Mouse (Mus musculus) splenic B cell, adult 2 months (primary cell): ENCODE data around the gene Skp1a.

Experiments
- DNase-seq: peaks from one replicate; pipeline ENCODE4 v3.0.0-alpha.2; 2011; ENCODE audit warnings: low read depth, low spot score
- H3K27me3 ChIP-seq: 2 replicates; pipeline ENCODE4 v1.6.1; 2012; ENCODE audit warnings: mild to moderate bottlenecking, low read length, moderate library complexity, mixed read lengths; ENCODE audit not compliant: control insufficient read depth, poor library complexity, insufficient read depth, severe bottlenecking
- H3K36me3 ChIP-seq: 2 replicates; pipeline ENCODE4 v1.6.1; 2012; ENCODE audit warnings: mild to moderate bottlenecking, low read length, moderate library complexity, mixed read lengths; ENCODE audit not compliant: control insufficient read depth, poor library complexity, insufficient read depth, severe bottlenecking

Gene Skp1a

GRCm38 (mm10) chr11:52279611-52280145 is 47.9 kb downstream of the Skp1a start:
- no peak for DNase-seq
- Histone ChIP-seq H3K36me3 (no peaks in the 10 kb centered on the region), H3K27me3 (no peaks in the 10 kb centered on the region)

- no peaks in the 10 kb centered on the region for H3K36me3 ChIP-seq
- no peak for DNase-seq
- H3K27me3 ChIP-seq: no peaks in the 10 kb centered on the region
Measured at GRCm38 (mm10) chr11:52280566-52281455, 49.0 kb downstream of the Skp1a start.

GRCm38 (mm10) chr11:52281568-52282328 is 50.0 kb downstream of the Skp1a start:
- Histone ChIP-seq H3K27me3 (no peaks in the 10 kb centered on the region), H3K36me3 (no peaks in the 10 kb centered on the region)
- DNase-seq: no peak

- H3K36me3 ChIP-seq: no peaks in the 10 kb centered on the region
- H3K27me3 ChIP-seq: no peaks in the 10 kb centered on the region
- DNase-seq: no peak
Measured at GRCm38 (mm10) chr11:52282420-52282773, 50.6 kb downstream of the Skp1a start.

GRCm38 (mm10) chr11:52282774-52283595 is 51.2 kb downstream of the Skp1a start, which contains the start of gene Tcf7:
Tcf7 (minus strand) TSS chr11:52283014.
- DNase-seq: peak; percentile 54
- H3K36me3 ChIP-seq: no peaks in the 10 kb centered on the region
- H3K27me3 ChIP-seq: no peaks in the 10 kb centered on the region

GRCm38 (mm10) chr11:52283596-52284571 is 52.1 kb downstream of the Skp1a start:
- DNase-seq: no peak

GRCm38 (mm10) chr11:52286301-52286957 is 54.6 kb downstream of the Skp1a start:
- DNase-seq: no peak
- H3K36me3 ChIP-seq: no peaks in the 10 kb centered on the region
- H3K27me3 ChIP-seq: no peaks in the 10 kb centered on the region

More at GRCm38 (mm10) chr11:52283596-52284571, 52.1 kb downstream of the Skp1a start:
- Histone ChIP-seq H3K36me3 (no peaks in the 10 kb centered on the region), H3K27me3 (no peaks in the 10 kb centered on the region)

GRCm38 (mm10) chr11:52286958-52287305 is 55.1 kb downstream of the Skp1a start:
- Histone ChIP-seq H3K27me3 (no peaks in the 10 kb centered on the region), H3K36me3 (no peaks in the 10 kb centered on the region)
- DNase-seq: no peak

GRCm38 (mm10) chr11:52292346-52292745 is 60.6 kb downstream of the Skp1a start:
- no peak for DNase-seq
- no peaks in the 10 kb centered on the region for H3K36me3 ChIP-seq
- H3K27me3 ChIP-seq: no peaks in the 10 kb centered on the region; the same call in 1 of the 2 replicates

GRCm38 (mm10) chr11:52292894-52293293 is 61.1 kb downstream of the Skp1a start:
- no peaks in the 10 kb centered on the region; the same call in 1 of the 2 replicates for H3K27me3 ChIP-seq
- no peaks in the 10 kb centered on the region for H3K36me3 ChIP-seq
- DNase-seq: no peak

GRCm38 (mm10) chr11:52294103-52294502 is 62.3 kb downstream of the Skp1a start:
- H3K36me3 ChIP-seq: no peaks in the 10 kb centered on the region
- no peaks in the 10 kb centered on the region; the same call in 1 of the 2 replicates for H3K27me3 ChIP-seq
- no peak for DNase-seq
